ENCODE assay signal across 8 mouse cellular contexts in genomic region chr10:23086352-23087215, GRCm38 (mm10).
DNase-seq lines count a peak whose midpoint lies in the region; ATAC-seq and TF ChIP-seq lines count a peak whose summit lies in the region.

No protein-coding gene starts in this region.

- WGBS in lung, postnatal 0 days: 46% methylated on average over 21 of the region's 21 CpGs

- peak; percentile 6 for DNase-seq in CD4-positive helper T cell, adult 2 months (ENCODE audit: low read depth, low spot score)
- DNase-seq in MEL-GATA-1-ER (ENCODE audit: extremely low read depth, low read depth): peak; percentile 15
- peak; percentile 13 for DNase-seq in cerebellum, adult 9-11 months
- peak; percentile 55 to 78 for DNase-seq in frontal cortex, postnatal 25 days (ENCODE audit: low spot score in 2 of 2)
- peak; percentile 85 to 86 for DNase-seq in kidney, postnatal 4 days
- peak; percentile 73 for DNase-seq in lung, postnatal 0 days (ENCODE audit: low spot score)
- DNase-seq in right cerebral cortex, postnatal 10 days (ENCODE audit: low spot score in 2 of 2): peak; percentile 85 to 87
- DNase-seq in yolk sac, embryonic 10.5 days (ENCODE audit: low spot score): no peak

- TF ChIP-seq EP300 in lung, postnatal 0 days (IDR thresholded peaks at IDR 0.05): no peak

- ATAC-seq in lung, postnatal 0 days: peak; percentile 25; the same call in 1 of the 2 replicates

- no peak overlapping the region for H3K4me3 ChIP-seq in lung, postnatal 0 days (ENCODE audit: low read depth, low read length)

- no peaks in the 10 kb centered on the region for H3K27me3 ChIP-seq in lung, postnatal 0 days (replicated peaks; ENCODE audit: insufficient read depth, low read length)

- no peaks in the 10 kb centered on the region for H3K36me3 ChIP-seq in lung, postnatal 0 days (ENCODE audit: insufficient read depth, low read length)

- no peaks in the 10 kb centered on the region for H3K9me3 ChIP-seq in lung, postnatal 0 days (ENCODE audit: low read length)

- TF ChIP-seq CTCF in lung, postnatal 0 days (IDR thresholded peaks at IDR 0.05): peak; percentile 69

- H3K4me2 ChIP-seq in lung, postnatal 0 days (replicated peaks; ENCODE audit: low read depth, low read length): no peak overlapping the region; the same call in 1 of the 2 replicates

- no peak overlapping the region for H3K9ac ChIP-seq in lung, postnatal 0 days (replicated peaks; ENCODE audit: low read depth)

- no peaks in the 10 kb centered on the region for H3K4me1 ChIP-seq in lung, postnatal 0 days (ENCODE audit: insufficient read depth, low read depth, low read length)

- no peak overlapping the region for H3K27ac ChIP-seq in lung, postnatal 0 days (ENCODE audit: low read length)
